8 mouse cellular contexts compared by ENCODE assay signal in genomic region chr17:8801855-8802104, GRCm38 (mm10).
DNase-seq lines count a peak whose midpoint lies in the region; ATAC-seq and TF ChIP-seq lines count a peak whose summit lies in the region.

No protein-coding gene starts in this region.

- no peak for TF ChIP-seq CTCF in stomach, postnatal 0 days (IDR thresholded peaks at IDR 0.05; ENCODE audit: low read depth)

- no peak overlapping the region for H3K27ac ChIP-seq in liver, embryonic 11.5 days (ENCODE audit: low read depth, low read length)
- H3K27ac ChIP-seq in stomach, postnatal 0 days (replicated peaks): no peak overlapping the region

- no peak for TF ChIP-seq EP300 in stomach, postnatal 0 days (optimal IDR thresholded peaks at IDR 0.05)

- H3K4me2 ChIP-seq in liver, embryonic 11.5 days: peak overlapping the region; percentile 78
- peak overlapping the region; percentile 95 for H3K4me2 ChIP-seq in stomach, postnatal 0 days (replicated peaks; ENCODE audit: low read depth)

- peak; percentile 52 for DNase-seq in liver, embryonic 11.5 days (ENCODE audit: low spot score)
- DNase-seq in stomach, postnatal 0 days (ENCODE audit: low spot score): no peak
- no peak for DNase-seq in gastrocnemius, adult 8-10 months (ENCODE audit: low spot score in 2 of 2)
- DNase-seq in right cerebral cortex, adult 2 months (ENCODE audit: low spot score in 2 of 2): no peak

- H3K4me1 ChIP-seq in erythroblast, embryonic 14.5 days (ENCODE audit: control insufficient read depth): no peaks in the 10 kb centered on the region
- peaks cover 67% of the 10 kb centered on the region for H3K4me1 ChIP-seq in megakaryocyte, embryonic 14.5 days
- H3K4me1 ChIP-seq in liver, embryonic 11.5 days (replicated peaks; ENCODE audit: control insufficient read depth, insufficient read depth, low read length): peaks cover 5% of the 10 kb centered on the region; the same call in 1 of the 2 replicates
- H3K4me1 ChIP-seq in stomach, postnatal 0 days (replicated peaks; ENCODE audit: control insufficient read depth, insufficient read depth): 0 out of 2 replicates have a peak, but pooled peaks cover 2% of the 10 kb centered on the region

- WGBS in liver, embryonic 11.5 days: under 1% methylated on average over 31 of the region's 31 CpGs
- WGBS in stomach, postnatal 0 days: under 1% methylated on average over 31 of the region's 31 CpGs

- H3K4me3 ChIP-seq in erythroblast, embryonic 14.5 days (replicated peaks): peak overlapping the region; percentile 24
- H3K4me3 ChIP-seq in megakaryocyte, embryonic 14.5 days (replicated peaks): peak overlapping the region; percentile 92
- H3K4me3 ChIP-seq in liver, embryonic 11.5 days (ENCODE audit: low read depth, low read length): peak overlapping the region; percentile 64
- H3K4me3 ChIP-seq in stomach, postnatal 0 days (ENCODE audit: low read depth, low read length): peak overlapping the region; percentile 66

- H3K27me3 ChIP-seq in erythroblast, embryonic 14.5 days (ENCODE audit: control insufficient read depth): peaks cover 79% of the 10 kb centered on the region
- peaks cover 86% of the 10 kb centered on the region for H3K27me3 ChIP-seq in megakaryocyte, embryonic 14.5 days (replicated peaks)
- H3K27me3 ChIP-seq in liver, embryonic 11.5 days (replicated peaks; ENCODE audit: control insufficient read depth, insufficient read depth, low read length): peaks cover 88% of the 10 kb centered on the region
- peaks cover 15% of the 10 kb centered on the region; the same call in 1 of the 2 replicates for H3K27me3 ChIP-seq in stomach, postnatal 0 days (ENCODE audit: control insufficient read depth, insufficient read depth, low read length)

- peak overlapping the region; percentile 43; the same call in 1 of the 2 replicates for H3K9ac ChIP-seq in liver, embryonic 11.5 days (ENCODE audit: low read depth, low read length)
- peak overlapping the region; percentile 62 for H3K9ac ChIP-seq in stomach, postnatal 0 days (ENCODE audit: low read length)

- no peaks in the 10 kb centered on the region for H3K36me3 ChIP-seq in erythroblast, embryonic 14.5 days (ENCODE audit: control insufficient read depth)
- H3K36me3 ChIP-seq in megakaryocyte, embryonic 14.5 days (replicated peaks; ENCODE audit: low read length): no peaks in the 10 kb centered on the region
- no peaks in the 10 kb centered on the region for H3K36me3 ChIP-seq in liver, embryonic 11.5 days (ENCODE audit: control insufficient read depth, insufficient read depth, low read length)
- no peaks in the 10 kb centered on the region for H3K36me3 ChIP-seq in stomach, postnatal 0 days (ENCODE audit: control insufficient read depth, insufficient read depth, low read length)

- no peaks in the 10 kb centered on the region for H3K9me3 ChIP-seq in erythroblast, embryonic 14.5 days (ENCODE audit: control insufficient read depth, low read length)
- H3K9me3 ChIP-seq in megakaryocyte, embryonic 14.5 days: no peaks in the 10 kb centered on the region
- H3K9me3 ChIP-seq in liver, embryonic 11.5 days (ENCODE audit: control insufficient read depth, low read length): no peaks in the 10 kb centered on the region
- H3K9me3 ChIP-seq in stomach, postnatal 0 days (ENCODE audit: control insufficient read depth, low read length): no peaks in the 10 kb centered on the region

- no peak for ATAC-seq in erythroblast, adult 5-6 weeks (replicated peaks; ENCODE audit: low FRiP score, poor library complexity, severe bottlenecking)
- no peak for ATAC-seq in megakaryocyte, adult 5-6 weeks (ENCODE audit: poor library complexity, severe bottlenecking)
- ATAC-seq in liver, embryonic 11.5 days (replicated peaks; ENCODE audit: low FRiP score): no peak
- no peak; the same call in 1 of the 2 replicates for ATAC-seq in stomach, postnatal 0 days (ENCODE audit: low FRiP score, low TSS enrichment)

Comparison
In these comparisons a context has a peak if more than half of its experiments do, and no peak if none do; other contexts are left out.
1. H3K4me3 ChIP-seq: peak in every context shown above with its lines; median percentile 92 in megakaryocyte, embryonic 14.5 days; 66 in stomach, postnatal 0 days; 64 in liver, embryonic 11.5 days; 24 in erythroblast, embryonic 14.5 days.